Mouse (Mus musculus) kidney, adult 9 months (tissue): ENCODE results near the gene Plekha7.
A peak's percentile ranks its signal among the peaks of the same experiment; 100 is the strongest.

Experiments
- DNase-seq: peaks from one replicate; pipeline ENCODE4 v3.0.0; 2022

The Plekha7 gene

GRCm38 (mm10) chr7:116217747-116218146, 90.4 kb downstream of the Plekha7 start:
- DNase-seq = no peak

- DNase-seq = no peak
Measured at GRCm38 (mm10) chr7:116211904-116212303, 96.3 kb downstream of the Plekha7 start.

- DNase-seq = no peak
Measured at GRCm38 (mm10) chr7:116209926-116210631, 98.1 kb downstream of the Plekha7 start.

GRCm38 (mm10) chr7:116208880-116209279, 99.3 kb downstream of the Plekha7 start:
- no peak for DNase-seq

- no peak for DNase-seq
Measured at GRCm38 (mm10) chr7:116206806-116207571, 101.2 kb downstream of the Plekha7 start.

GRCm38 (mm10) chr7:116205451-116205850, 102.7 kb downstream of the Plekha7 start:
- no peak for DNase-seq

GRCm38 (mm10) chr7:116202033-116202681, 106.0 kb downstream of the Plekha7 start:
- DNase-seq = no peak

- DNase-seq = no peak
Measured at GRCm38 (mm10) chr7:116200951-116201351, 107.2 kb downstream of the Plekha7 start.

GRCm38 (mm10) chr7:116200544-116200943, 107.6 kb downstream of the Plekha7 start:
- DNase-seq = no peak

- DNase-seq = no peak
Measured at GRCm38 (mm10) chr7:116198902-116199301, 109.3 kb downstream of the Plekha7 start.

GRCm38 (mm10) chr7:116198407-116198806, 109.8 kb downstream of the Plekha7 start:
- no peak for DNase-seq

- DNase-seq = no peak
Measured at GRCm38 (mm10) chr7:116196974-116197679, 111.0 kb downstream of the Plekha7 start.

GRCm38 (mm10) chr7:116194996-116195395, 113.2 kb downstream of the Plekha7 start:
- DNase-seq = no peak

- DNase-seq = no peak
Measured at GRCm38 (mm10) chr7:116192966-116193365, 115.2 kb downstream of the Plekha7 start.

- DNase-seq = no peak
Measured at GRCm38 (mm10) chr7:116192096-116192595, 116.0 kb downstream of the Plekha7 start.

- DNase-seq = no peak
Measured at GRCm38 (mm10) chr7:116191138-116191537, 117.0 kb downstream of the Plekha7 start.

- no peak for DNase-seq
Measured at GRCm38 (mm10) chr7:116189708-116190107, 118.5 kb downstream of the Plekha7 start.

- DNase-seq = no peak
Measured at GRCm38 (mm10) chr7:116188391-116188790, 119.8 kb downstream of the Plekha7 start.

- no peak for DNase-seq
Measured at GRCm38 (mm10) chr7:116187521-116187920, 120.7 kb downstream of the Plekha7 start.

GRCm38 (mm10) chr7:116186847-116187246, 121.3 kb downstream of the Plekha7 start:
- DNase-seq = no peak

GRCm38 (mm10) chr7:116186156-116186555, 122.0 kb downstream of the Plekha7 start:
- DNase-seq = no peak

- DNase-seq = peak; percentile 71
Measured at GRCm38 (mm10) chr7:116184358-116185057, 123.7 kb downstream of the Plekha7 start.
